Mouse (Mus musculus) MEL (cell line): ENCODE measurements around the gene Nell2.

Source experiments
- BHLHE40 ChIP-seq: IDR thresholded peaks from 2 replicates; pipeline ENCODE4 v1.6.1; 2012; ENCODE audit warnings: low read depth, mild to moderate bottlenecking, inconsistent platforms, low read length, improper control_type of control experiment, borderline replicate concordance
- CHD1 ChIP-seq: IDR thresholded peaks from 2 replicates; pipeline ENCODE4 v1.6.1; 2012; ENCODE audit warnings: low read depth, mild to moderate bottlenecking, inconsistent platforms, low read length, improper control_type of control experiment
- CTCF ChIP-seq, 3 experiments: IDR thresholded peaks in 2 of 3; conservative IDR thresholded peaks in 1 of 3; 2 replicates each; pipeline ENCODE4 v1.5.1; 2011 to 2012; ENCODE audit warnings: low read length in 3 of 3, low read depth in 2 of 3, mild to moderate bottlenecking in 2 of 3, improper control_type of control experiment in 1 of 3, inconsistent platforms in 1 of 3, mixed read lengths in 1 of 3, moderate library complexity in 1 of 3; ENCODE audit not compliant: control insufficient read depth in 1 of 3, insufficient read depth in 1 of 3, poor library complexity in 1 of 3, severe bottlenecking in 1 of 3
- E2F4 ChIP-seq: IDR thresholded peaks from 2 replicates; pipeline ENCODE4 v1.6.1; 2011; ENCODE audit warnings: low read depth, low read length, improper control_type of control experiment, borderline replicate concordance
- GABPA ChIP-seq: IDR thresholded peaks from 2 replicates; pipeline ENCODE4 v1.6.1; 2012; ENCODE audit warnings: low read depth, mild to moderate bottlenecking, inconsistent platforms, low read length, improper control_type of control experiment, moderate library complexity
- GATA1 ChIP-seq: IDR thresholded peaks from 2 replicates; pipeline ENCODE4 v1.6.1; 2011; ENCODE audit warnings: low read depth, low read length, improper control_type of control experiment
- MAFK ChIP-seq: IDR thresholded peaks from 2 replicates; pipeline ENCODE4 v1.6.1; 2011; ENCODE audit warnings: low read depth, mild to moderate bottlenecking, low read length, improper control_type of control experiment, borderline replicate concordance
- MAX ChIP-seq: IDR thresholded peaks from 2 replicates; pipeline ENCODE4 v1.6.1; 2011; ENCODE audit warnings: low read length, improper control_type of control experiment
- POLR2A ChIP-seq, 2 experiments: IDR thresholded peaks; 2 replicates each; pipeline ENCODE4 v1.6.1; 2011 to 2012; ENCODE audit warnings: low read length in 2 of 2, mild to moderate bottlenecking in 2 of 2, control low read depth in 1 of 2, improper control_type of control experiment in 1 of 2, low read depth in 1 of 2, moderate library complexity in 1 of 2; ENCODE audit not compliant: control insufficient read depth in 1 of 2, insufficient read depth in 1 of 2, poor library complexity in 1 of 2
- TCF12 ChIP-seq: IDR thresholded peaks from 2 replicates; pipeline ENCODE4 v1.6.1; 2014; ENCODE audit warnings: low read depth, mild to moderate bottlenecking, inconsistent platforms, low read length, improper control_type of control experiment, moderate library complexity
- UBTF ChIP-seq: IDR thresholded peaks from 2 replicates; pipeline ENCODE4 v1.6.1; 2012; ENCODE audit warnings: low read depth, mild to moderate bottlenecking, inconsistent platforms, low read length, improper control_type of control experiment, moderate library complexity, borderline replicate concordance; ENCODE audit not compliant: insufficient read depth
- USF1 ChIP-seq: IDR thresholded peaks from 2 replicates; pipeline ENCODE4 v1.6.1; 2014; ENCODE audit warnings: low read depth, mild to moderate bottlenecking, inconsistent platforms, low read length, improper control_type of control experiment, moderate library complexity
- ZMIZ1 ChIP-seq: IDR thresholded peaks from 2 replicates; pipeline ENCODE4 v1.6.1; 2012; ENCODE audit warnings: low read depth, mild to moderate bottlenecking, inconsistent platforms, low read length, improper control_type of control experiment, moderate library complexity
- ZNF384 ChIP-seq: IDR thresholded peaks from 2 replicates; pipeline ENCODE4 v1.6.1; 2012; ENCODE audit warnings: low read depth, mild to moderate bottlenecking, inconsistent platforms, low read length, improper control_type of control experiment

- TF ChIP-seq CTCF (IDR thresholded peaks at IDR 0.05 in 2 of 3, conservative IDR thresholded peaks at IDR 0.05 in 1 of 3; ENCODE audit: control insufficient read depth in 1 of 3, insufficient read depth in 1 of 3, low read depth in 2 of 3, low read length in 3 of 3, poor library complexity in 1 of 3, severe bottlenecking in 1 of 3) (no peak), BHLHE40 (no peak), CHD1 (no peak), ZMIZ1 (no peak), UBTF (no peak), TCF12 (no peak), POLR2A (IDR thresholded peaks at IDR 0.05; ENCODE audit: control insufficient read depth in 1 of 2, insufficient read depth in 1 of 2, low read depth in 1 of 2, low read length in 2 of 2, poor library complexity in 1 of 2) (no peak), ZNF384 (no peak), GATA1 (no peak), MAX (no peak), MAFK (no peak), E2F4 (no peak), GABPA (no peak), USF1 (no peak)
These were observed 479.1 kb downstream of the Nell2 start for GRCm38 (mm10) chr15:95049171-95049729.
